Mouse (Mus musculus) G1E-ER4 (cell line): Measurements from ENCODE around the gene Gse1. TPM values are rescaled to one million over a fixed set of nuclear protein-coding genes. Genes with fewer than 3 reads are reported as not detected.

Experiments
- GATA1 ChIP-seq: IDR thresholded peaks from one replicate; pipeline ENCODE4 v1.8.0; 2012; ENCODE audit warnings: low read length, inconsistent platforms
- polyA plus RNA-seq: library from polyadenylated mRNA; stranded (reverse); fragments of >175 nt; gene quantifications from 2 replicates; pipeline ENCODE4 v1.2.3, GENCODE M21; 2012

The Gse1 gene
- polyA plus RNA-seq, 1 experiment: 139 TPM

DNA sequence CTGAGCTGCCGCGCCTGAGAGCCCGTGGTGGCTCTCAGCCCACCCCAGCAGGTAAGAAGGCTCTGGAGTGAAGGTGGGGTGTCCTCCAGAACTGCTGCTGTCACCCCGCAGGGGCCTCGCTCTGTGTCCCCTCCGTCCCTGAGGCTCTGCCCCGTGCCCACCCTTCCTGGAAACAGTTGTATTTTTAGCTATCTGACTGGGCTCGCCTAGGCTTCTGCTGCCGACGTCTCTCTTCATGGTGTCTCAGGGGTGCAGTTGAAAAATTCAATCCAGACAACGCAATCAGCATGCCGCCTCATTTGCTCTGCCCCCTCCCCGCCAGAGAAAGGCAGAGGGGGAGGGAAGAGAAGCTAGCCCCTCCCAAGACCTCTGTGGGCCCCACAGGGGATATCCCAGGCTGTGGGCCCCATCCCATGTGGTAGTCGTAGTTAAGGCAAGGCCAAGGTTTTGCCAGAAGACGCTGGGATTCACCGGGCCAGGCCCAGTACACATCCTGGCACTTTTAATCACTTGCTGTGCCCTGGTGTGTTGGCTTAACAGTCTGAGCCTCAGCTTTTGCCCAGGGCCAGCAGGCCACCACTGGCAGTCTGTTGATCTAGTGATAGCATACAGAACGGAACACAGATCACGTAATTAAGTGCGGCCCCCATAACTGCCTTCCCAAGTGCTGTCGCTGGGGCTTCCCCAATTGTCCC lies 328.1 kb downstream of the Gse1 start:
- no peak for TF ChIP-seq GATA1

DNA sequence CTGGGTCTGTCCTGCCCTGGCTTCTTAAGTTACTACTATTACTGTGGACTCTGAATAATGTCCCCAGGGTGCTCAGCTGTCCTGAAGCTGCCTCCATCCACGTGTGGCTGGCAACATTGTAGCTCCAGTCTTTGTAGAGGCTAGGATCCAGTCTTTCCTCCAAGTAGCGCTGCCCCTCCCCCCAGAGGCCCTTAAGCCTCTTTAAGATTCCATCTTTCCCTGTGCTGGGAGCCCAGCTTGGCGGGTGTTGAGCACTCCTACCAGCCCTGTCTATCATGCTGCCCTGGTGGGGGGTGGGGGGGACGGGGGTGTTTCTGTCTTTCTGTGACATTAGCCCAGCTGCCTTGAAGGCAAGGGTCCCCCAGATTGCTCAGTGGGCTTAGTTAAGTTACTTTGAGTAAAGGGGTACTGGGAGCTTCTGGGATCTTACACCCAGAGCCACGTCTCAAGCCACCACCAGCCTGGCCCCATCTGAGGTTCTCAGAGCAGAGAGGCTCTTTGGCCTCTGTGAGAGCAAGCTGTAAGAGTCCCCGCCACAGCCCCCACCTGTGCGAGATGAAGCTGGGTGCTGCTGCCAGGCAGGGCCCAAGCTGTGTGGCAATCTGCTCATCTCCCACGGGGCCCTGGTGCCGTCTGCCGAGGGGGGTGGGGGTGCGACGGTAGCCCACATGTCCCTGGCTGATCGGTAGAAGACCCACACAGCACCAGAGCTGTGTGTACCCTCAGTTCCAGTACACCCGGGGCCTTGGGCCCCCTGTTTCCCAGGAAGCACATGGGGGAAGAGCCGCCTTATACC lies 329.1 kb downstream of the Gse1 start:
- TF ChIP-seq GATA1: no peak

DNA sequence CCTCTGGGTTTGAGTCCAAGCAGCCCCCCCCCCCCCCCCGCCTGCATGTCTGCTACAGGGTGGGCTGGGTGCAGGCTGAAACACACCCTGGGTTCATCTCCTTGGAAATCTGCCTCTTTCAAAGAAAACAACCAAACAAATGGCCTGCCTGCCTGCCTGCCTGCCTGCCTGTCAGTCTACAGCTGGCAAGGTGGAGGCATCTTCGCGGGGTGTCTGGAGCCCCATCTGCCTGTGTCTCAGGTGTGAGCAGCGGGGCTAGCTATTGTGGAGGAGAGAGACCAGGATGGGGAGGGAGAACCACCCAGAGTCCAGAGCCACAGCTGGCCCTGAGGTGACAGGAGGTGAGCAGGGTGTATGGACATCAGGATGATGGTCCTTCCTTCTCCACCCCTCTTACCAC lies 329.9 kb downstream of the Gse1 start:
- TF ChIP-seq GATA1: no peak

DNA sequence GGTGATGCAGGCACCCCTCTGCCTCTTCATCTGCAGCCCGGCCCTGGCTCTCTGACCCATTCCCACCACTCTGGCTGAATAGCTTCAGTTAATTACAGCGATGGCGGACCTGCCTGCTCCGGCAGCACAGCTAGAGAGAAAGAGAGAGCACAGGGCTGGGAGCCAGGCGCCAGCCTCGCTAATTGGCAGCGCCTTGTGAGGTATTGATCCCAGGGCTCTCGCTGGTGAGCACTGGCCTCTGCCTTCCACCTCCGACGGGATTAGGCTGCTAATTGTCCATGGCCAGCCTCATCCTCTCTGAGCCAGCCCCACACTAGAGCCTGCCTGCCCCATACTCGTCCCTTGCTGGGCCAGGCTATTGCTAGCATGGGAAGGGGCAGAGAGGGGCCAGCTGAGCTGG lies 331.4 kb downstream of the Gse1 start:
- TF ChIP-seq GATA1: no peak

DNA sequence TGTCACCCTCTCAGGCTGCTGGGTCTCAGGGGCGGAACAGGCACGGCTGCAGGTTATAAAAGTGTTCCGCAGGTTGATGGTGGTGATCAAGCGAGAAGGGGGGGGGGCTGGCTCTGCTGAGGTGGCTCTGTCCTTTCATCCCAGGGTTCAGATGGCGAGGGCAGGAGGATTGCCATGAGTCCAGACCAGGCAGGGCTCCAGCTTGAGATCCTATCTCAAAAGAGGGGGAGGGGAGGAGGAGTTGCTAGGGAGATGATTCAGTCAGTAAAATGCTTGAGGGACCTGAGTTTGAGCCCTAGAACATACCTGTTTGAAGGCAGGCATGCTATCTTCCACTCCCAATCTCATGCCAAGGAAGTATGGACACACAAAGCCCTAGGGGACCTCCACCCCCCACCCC lies 332.3 kb downstream of the Gse1 start:
- TF ChIP-seq GATA1: no peak

DNA sequence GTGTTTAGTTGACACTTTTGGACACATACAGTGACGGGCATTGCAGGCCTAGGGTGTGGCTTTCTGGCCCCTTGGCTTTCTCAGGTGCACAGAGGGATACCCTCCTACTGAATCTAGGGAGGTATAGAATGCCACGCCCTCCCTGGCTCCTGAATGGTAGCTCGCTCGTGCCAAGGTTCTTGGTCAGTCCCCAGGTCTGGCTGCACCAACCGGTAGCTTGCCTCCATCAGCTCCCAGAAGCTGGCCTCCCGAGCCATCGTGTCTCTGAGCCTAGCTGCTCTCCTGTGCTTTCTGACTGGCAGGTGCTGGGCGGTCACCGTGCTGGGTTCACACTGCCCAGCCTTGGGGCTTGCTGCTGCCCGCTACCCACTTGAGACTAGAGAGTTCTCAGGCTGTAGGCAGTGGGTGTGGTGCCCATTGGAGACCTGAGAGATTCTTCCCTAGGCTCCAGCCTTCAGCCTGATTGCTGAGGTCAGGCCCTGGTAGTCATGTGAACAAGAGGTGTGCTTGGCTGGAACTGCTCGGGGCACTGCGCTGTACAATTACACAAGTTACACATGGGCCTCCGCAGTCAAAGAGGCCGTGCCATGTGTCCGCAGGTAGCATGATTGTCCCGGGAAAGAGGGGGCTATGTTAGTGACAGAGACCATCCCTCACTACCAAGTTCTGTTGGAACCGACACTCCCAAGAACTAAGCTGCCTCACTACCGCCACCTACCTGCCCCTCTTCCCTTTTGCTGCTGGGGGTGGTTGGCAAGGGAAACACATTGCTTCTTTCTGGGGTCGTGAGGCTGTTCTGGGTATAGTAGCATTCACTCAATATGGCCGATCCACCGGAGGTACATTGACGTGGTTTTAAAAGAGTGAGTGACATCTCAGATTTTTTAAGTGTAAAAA lies 333.5 kb downstream of the Gse1 start:
- no peak for TF ChIP-seq GATA1

DNA sequence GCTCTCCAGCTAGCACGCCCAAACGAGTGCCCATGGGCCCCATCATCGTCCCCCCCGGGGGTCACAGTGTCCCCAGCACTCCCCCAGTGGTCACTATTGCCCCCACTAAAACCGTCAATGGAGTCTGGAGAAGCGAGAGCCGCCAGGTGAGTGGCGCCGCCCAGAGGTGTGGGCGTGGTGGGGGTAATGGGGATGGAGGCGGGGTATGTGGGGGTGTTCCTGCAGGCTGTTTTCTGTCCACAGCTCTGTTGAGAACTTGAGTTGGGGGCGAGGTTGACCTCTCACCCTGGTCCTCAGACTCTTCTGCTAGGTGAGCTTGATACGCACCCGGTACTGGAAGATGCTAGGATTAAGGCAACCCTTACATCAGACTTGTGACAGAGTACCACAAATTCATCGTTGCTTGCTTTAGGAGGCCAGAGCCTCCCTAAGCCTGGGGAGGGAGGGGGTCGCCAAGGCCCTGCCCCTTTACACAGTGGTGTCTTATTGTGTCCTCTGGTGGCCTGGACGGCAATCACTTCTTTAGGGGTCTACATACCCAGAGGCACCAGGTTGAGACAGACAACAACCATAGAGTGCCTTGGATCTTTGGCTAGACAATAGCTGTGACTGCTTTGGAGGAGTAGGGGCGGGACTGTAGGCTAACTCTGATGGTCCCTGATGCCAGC lies 334.6 kb downstream of the Gse1 start:
- no peak for TF ChIP-seq GATA1

DNA sequence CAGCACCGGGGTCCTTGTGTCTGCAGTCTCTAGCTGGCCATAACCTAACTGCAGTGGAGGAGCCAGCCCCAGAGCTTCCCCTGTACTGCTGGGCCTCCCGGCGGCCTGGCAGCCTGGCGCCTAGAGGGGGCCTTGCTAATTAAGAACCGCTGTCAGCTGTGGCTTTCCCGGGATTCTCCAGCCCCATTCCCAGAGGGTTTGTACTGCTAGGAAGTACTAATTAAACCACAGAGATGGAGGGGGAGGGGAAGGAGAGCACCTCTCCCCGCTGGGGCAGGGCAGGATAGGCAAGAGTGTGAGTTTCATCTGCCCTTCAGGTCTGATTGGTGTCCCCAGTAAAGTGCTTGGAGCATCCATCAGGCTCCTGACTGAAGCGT lies 335.1 kb downstream of the Gse1 start:
- TF ChIP-seq GATA1: no peak

DNA sequence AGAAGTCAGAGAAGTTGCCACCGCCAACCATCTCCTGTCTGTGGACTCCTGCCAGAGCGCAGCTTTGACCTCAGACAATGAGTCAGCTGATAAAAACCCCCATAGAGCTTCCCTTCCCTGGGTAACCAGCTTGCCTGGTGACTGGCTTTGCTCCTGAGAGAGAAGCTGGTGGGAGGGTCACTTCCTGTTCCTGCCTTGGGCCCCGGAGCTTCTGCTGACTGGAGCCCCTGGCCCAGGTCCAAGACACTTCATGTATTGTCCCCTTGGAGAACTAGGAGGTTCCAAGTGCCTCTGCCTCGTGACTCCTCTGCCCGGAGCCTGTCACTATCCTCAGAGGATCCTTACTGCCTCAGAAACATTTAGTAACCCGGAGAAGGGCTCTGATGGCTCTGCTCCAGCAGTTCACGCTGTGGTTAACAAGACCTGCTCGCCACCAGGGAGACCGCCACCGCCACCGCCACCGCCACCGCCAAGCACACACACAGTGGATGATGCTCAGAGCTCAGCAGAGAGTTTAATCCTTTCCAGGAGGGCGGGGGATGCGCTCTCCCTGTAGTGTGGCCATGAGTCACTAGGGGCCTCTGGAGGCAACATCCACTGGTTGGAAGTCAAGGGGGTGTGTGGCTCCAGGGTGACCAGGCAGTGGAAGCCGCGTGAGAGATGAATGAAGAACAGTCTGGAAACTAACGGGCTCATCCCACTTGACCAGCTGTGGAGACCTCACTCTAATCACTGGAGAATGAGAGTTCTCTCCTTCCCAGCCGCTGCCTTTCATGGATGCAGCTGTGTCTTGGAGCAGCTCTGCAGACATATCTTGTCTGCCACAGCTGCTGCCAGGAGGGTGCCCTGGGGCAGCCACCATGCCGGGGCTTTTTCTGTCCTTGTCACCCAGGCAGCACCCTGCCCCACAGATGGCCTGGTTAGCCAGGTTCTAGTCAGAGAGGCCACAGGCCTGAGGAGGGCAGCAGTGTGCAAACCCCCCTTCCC lies 335.9 kb downstream of the Gse1 start:
- no peak for TF ChIP-seq GATA1

DNA sequence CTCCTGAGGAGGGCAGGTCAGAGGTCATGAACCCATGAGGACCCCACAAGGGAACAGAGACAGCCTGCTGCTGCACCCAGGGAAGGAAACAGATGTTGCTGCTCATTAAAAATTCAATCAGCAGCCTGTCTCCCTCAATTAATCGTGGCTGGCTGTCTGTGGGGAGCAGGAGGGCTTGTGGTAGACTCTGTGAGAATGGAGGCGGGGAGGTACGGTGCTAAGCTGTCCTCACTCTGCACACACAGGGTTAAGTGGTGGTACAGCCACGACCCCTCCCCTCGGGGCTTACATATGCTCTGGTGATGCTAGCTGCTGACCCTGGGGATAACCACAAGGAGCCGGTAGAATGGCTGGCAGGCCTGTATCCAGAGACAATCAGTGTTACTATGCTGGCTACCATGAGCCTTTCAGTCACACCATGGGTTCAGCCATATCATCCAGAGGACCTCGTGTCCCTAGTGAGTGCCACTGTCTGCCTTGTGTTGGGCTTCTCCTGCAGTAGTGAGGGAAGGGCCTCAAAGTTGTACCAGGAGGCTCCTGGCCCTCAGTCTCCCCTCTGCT lies 337.0 kb downstream of the Gse1 start:
- TF ChIP-seq GATA1: no peak

DNA sequence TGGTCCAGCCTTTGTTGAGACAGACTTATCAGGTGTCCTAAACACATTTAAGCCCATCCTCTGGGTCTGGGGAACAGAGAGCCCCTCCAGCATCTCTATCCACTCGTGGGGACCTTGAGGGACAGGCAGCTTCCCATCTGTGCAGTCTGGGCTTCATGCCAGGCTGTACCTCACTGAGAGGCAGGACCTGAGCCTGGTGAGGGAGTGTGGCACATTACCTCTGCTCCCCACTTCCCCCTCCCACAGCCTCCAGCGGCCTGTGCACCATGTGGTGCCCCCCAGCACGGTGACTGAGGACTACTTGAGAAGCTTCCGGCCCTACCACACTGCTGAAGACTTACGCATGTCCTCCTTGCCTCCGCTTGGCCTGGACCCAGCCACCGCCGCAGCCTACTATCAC lies 338.4 kb downstream of the Gse1 start:
- TF ChIP-seq GATA1: no peak

DNA sequence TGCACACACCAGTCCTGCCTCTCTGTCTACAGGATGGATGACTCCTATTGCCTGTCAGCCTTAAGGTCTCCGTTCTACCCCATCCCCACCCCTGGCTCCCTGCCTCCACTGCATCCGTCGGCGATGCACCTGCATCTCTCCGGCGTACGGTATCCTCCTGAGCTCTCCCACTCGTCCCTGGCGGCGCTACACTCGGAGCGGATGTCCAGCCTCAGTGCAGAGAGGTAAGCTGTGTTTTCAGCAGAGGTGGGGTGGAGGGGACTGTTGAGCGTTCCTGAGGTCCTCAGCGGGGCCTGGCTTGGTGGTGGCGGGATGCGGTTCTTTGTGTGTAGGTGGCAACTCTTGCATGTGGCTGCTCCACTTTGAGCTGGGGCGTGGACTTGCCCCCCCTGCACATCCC lies 339.5 kb downstream of the Gse1 start:
- TF ChIP-seq GATA1: no peak

DNA sequence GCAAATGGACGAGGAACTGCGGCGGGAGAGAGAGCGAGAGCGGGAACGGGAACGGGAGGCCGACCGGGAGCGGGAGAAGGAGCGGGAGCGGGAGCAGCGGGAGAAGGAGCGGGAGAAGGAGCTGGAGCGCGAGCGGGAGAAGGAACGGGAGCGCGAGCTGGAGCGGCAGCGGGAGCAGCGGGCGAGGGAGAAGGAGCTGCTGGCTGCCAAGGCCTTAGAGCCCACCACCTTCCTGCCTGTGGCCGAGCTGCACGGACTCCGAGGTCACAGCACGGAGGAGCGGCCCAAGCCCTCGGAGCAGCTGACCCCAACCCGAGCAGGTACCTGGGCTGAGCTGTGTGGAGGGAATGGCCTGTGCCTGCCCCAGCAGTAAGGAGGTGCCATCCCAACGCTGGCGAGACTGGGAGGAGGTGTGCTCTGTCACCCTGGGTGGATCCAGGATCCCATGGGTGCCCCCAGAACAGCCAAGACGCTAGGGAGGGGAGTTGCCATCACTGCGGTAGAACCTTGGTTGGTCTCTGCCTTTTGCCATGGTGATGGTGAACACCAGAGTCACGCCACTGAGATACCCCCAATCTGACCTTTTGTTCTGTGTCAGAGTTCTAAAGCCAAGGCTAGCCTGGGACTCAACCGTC lies 340.0 kb downstream of the Gse1 start:
- no peak for TF ChIP-seq GATA1

DNA sequence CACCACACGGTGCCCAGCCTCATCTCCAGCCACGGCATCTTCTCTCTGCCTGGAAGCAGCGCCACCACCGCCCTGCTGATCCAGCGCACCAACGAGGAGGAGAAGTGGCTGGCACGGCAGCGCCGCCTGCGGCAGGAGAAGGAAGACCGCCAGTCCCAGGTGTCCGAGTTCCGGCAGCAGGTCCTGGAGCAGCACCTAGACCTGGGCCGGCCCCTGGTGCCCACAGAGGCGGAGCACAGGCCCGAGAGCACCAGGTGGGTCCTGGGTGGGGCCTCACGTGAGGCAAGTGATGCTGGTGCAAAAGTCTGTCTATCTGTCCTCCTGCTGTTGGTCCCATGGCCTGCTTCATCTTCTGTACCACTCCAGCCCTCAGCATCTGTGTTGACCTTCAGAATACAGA lies 340.9 kb downstream of the Gse1 start:
- TF ChIP-seq GATA1: no peak
